Mouse (Mus musculus) liver, postnatal 0 days (tissue): ENCODE measurements at regions not wholly inside any gene's neighbourhood (a gene's known extent, or its start where the extent isn't known, plus 50 kb on each side); places are given as distances from the start of the nearest gene placed in this dataset.

Source experiments
- CTCF ChIP-seq: sonication (generic); IDR thresholded peaks from 2 replicates; pipeline ENCODE4 v1.5.1; 2016; ENCODE audit warnings: antibody characterized with exemption, low read depth
- EP300 ChIP-seq: IDR thresholded peaks from 2 replicates; pipeline ENCODE4 v1.6.1; 2016; ENCODE audit warnings: antibody characterized with exemption, low read depth, mild to moderate bottlenecking

GRCm38 (mm10) chr4:114720696-114721095 is 100.8 kb upstream of the Gm12830 start:
- TF ChIP-seq CTCF (no peak), EP300 (no peak)
